Mouse (Mus musculus) heart, postnatal 0 days (tissue): ENCODE data around the gene Ambn.

Experiments used
- CTCF ChIP-seq: IDR thresholded peaks from 2 replicates; pipeline ENCODE4 v1.5.1; 2016; ENCODE audit warnings: antibody characterized with exemption, control low read depth, low read depth
- EP300 ChIP-seq: IDR thresholded peaks from 2 replicates; pipeline ENCODE4 v1.6.1; 2016; ENCODE audit warnings: antibody characterized with exemption, low read depth

DNA sequence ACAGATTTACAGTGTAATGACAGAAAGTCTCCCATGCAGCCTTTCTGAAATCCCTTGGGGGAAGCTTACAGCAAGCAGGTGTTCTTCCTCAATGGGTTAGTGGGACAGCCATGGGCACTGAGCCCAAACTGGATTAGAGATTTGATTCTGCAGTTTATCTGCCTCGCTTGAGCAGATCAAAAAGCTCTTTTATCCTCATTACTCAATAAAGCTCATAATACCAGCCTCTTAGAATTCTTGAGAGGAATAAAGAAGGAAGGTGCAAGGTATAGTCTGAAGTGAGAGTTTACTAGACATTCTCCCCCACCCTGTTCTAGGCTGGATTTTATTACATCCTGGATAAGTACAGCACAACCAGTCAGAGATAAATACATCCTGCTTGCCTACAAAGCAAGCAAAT is 29.0 kb upstream of the Ambn start:
- TF ChIP-seq EP300 (no peak), CTCF (no peak)
